Mouse (Mus musculus) kidney, postnatal 14 days (tissue): ENCODE data around the gene Leng9.

Experiments used
- DNase-seq: peaks from one replicate; pipeline ENCODE4 v3.0.0; 2022; ENCODE audit warnings: mixed read lengths

Gene Leng9

DNA sequence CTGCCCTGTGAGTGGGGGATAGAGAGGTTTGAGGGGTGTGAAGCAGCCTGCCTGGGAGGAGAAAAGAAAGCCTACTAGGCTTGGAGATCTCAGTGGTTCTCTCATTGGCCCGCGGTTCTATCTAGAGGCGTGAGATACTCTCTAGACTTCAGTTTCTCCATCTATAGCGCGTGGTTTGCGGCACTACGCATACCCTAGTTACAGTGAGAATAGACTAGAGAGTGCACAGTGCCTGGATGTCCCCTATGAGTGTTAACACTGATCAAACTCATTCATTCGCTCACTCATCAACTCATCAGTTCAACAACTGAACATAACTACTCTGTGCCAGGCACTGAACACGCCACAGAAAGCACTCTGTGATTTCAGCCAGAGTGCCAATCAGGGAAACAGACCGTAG, 27.4 kb downstream of the Leng9 start:
- DNase-seq: no peak

- no peak for DNase-seq
These were observed 28.0 kb downstream of the Leng9 start for GRCm38 (mm10) chr7:4122076-4122768.

- DNase-seq: no peak
These were observed 29.9 kb downstream of the Leng9 start for GRCm38 (mm10) chr7:4119976-4120921.

DNA sequence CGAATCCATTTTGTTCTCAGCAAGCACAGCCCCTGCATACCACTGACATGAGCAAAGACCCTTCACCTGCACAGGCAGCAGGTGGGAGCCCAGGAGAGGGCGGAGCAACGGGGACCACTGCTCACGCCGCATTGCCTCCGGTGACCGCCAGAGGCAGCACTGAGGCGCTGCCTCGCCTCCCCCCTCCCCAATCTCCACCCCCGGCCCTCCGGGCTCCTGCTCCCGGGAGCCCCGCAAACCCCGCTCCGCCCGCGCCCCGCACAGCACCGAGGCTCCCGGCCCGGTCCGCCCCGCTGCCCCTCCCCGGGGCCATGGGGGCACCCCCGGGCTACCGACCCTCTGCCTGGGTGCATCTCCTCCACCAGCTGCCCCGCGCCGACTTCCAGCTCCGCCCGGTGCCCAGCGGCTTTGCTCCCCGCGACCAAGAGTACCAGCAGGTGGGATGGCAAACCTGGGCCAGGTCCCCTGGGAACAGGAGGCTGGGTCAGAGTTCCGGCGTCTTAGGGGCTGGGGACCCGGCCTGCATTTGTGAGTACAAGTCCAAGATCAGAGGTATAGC, 30.8 kb downstream of the Leng9 start, which contains the start of gene Ttyh1:
Gene Ttyh1, plus strand, starts transcription at position 65 of the 559 bp plus-strand sequence.
- DNase-seq: peak; percentile 24

DNA sequence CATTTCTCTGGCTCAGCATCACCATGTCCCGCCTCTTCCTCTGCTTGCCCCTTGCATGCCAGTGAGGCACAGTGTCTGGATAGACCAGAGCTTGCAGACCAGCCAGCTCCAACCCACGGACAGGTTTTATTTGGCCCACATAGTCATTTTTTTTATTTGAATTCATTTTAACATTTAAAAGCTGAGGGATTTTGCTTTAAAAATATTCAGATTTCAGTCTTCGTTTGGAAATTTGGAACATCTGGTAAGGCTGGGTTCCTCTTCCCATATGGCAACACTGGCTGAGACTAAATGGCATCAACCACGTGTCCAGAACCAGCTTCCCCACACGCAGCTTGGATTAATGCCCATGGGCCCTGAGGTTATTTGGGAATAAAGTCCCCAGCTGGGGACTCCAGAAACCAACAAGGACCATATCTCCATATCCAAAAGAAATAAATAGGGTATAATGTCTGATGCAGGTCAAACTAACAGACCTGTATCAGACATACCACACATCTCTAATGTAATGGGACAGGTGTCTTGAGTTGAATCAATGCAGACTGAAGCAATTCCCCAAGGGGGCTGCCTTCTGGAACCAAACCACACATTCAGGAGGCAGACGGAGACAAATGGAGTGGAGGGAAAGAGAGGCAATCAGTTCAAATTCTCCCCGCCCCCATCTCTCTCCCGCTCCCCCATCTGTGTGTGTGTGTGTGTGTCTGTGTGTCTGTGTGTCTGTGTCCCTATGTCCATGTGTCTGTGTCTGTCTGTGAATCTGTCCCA, 32.9 kb downstream of the Leng9 start:
- DNase-seq: no peak

DNA sequence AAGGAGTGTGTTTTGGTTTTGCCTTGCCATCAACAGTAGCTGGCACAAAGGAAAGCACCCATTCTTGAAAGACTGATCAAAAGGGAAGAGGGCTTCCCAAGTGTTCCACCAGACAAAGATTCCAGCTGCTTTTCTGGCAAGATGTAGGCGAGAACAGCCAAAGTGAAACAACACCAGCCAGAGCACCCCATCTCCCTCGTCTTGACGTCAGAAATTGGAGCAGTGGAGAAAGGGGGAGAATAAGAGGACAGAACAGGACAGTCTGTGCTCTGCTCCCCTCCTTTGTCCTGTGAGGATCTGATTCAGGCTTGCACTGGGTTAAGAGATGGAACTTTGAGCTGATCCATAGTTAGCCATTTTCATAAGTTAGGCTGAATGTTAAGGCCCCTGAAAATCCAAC, 38.4 kb downstream of the Leng9 start:
- no peak for DNase-seq

- peak; percentile 44 for DNase-seq
These were observed 46.8 kb downstream of the Leng9 start for GRCm38 (mm10) chr7:4103411-4103810.

DNA sequence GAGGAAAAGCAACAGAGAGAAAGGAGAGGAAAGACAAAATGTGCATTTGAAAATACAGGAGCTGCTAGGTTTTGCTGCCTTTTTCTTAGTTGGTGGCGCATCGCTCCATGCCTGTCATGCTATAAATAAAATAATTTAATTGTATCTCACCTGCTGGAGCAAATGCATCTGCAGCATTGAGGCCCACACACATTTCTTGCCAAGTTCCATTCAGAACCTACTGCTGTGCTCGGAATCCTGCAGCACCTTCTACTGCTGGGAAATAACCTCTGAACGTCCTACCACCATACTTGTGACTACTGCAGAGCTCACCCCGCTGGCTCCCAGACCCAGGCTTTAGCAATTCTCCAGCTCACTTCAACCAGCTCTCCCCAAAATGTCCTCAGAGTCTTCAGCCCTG, 49.0 kb downstream of the Leng9 start:
- no peak for DNase-seq

GRCm38 (mm10) chr7:4098832-4099231, 51.3 kb downstream of the Leng9 start:
- no peak for DNase-seq

GRCm38 (mm10) chr7:4098301-4098700, 51.9 kb downstream of the Leng9 start:
- DNase-seq: no peak
